Mouse (Mus musculus) c-Kit-negative CD71-positive TER-119-positive erythroid progenitor cells, embryonic 14.5 days (primary cell): ENCODE measurements around the gene Tubb1.

ENCODE experiments used
- DNase-seq: peaks from one replicate; pipeline ENCODE4 v3.0.0-alpha.2; 2013; ENCODE audit warnings: low read depth, low spot score

Gene Tubb1

GRCm38 (mm10) chr2:174443046-174443445, 7.4 kb upstream of the Tubb1 start:
- DNase-seq, result no peak

GRCm38 (mm10) chr2:174444359-174444758, 6.1 kb upstream of the Tubb1 start:
- no peak for DNase-seq

GRCm38 (mm10) chr2:174445018-174445417, 5.5 kb upstream of the Tubb1 start:
- DNase-seq, result no peak

GRCm38 (mm10) chr2:174446492-174446891, 4.0 kb upstream of the Tubb1 start:
- DNase-seq, result no peak

- DNase-seq, result no peak
Measured at GRCm38 (mm10) chr2:174446905-174447304, 3.6 kb upstream of the Tubb1 start.

- DNase-seq, result no peak
Measured at GRCm38 (mm10) chr2:174448405-174448804, 2.1 kb upstream of the Tubb1 start.

GRCm38 (mm10) chr2:174453681-174454080, 3.2 kb downstream of the Tubb1 start:
- DNase-seq, result peak; percentile 83

- no peak for DNase-seq
Measured at GRCm38 (mm10) chr2:174459365-174459764, 8.9 kb downstream of the Tubb1 start.

- DNase-seq, result no peak
Measured at GRCm38 (mm10) chr2:174463370-174463769, 12.9 kb downstream of the Tubb1 start.

- DNase-seq, result peak; percentile 83
Measured at GRCm38 (mm10) chr2:174463789-174464523, 13.5 kb downstream of the Tubb1 start, which contains the start of gene Atp5e. TSS of gene Atp5e (minus strand) at chr2:174464105.

- DNase-seq, result no peak
Measured at GRCm38 (mm10) chr2:174470333-174470732, 19.8 kb downstream of the Tubb1 start.

- DNase-seq, result no peak
Measured at GRCm38 (mm10) chr2:174470786-174471405, 20.4 kb downstream of the Tubb1 start.

- peak; percentile 44 for DNase-seq
Measured at GRCm38 (mm10) chr2:174472407-174472806, 21.9 kb downstream of the Tubb1 start.

GRCm38 (mm10) chr2:174472818-174473549, 22.5 kb downstream of the Tubb1 start, which contains the start of gene Prelid3b:
TSS of gene Prelid3b (minus strand) at chr2:174473081.
- DNase-seq, result peak; percentile 100

GRCm38 (mm10) chr2:174473550-174473927, 23.0 kb downstream of the Tubb1 start:
- DNase-seq, result no peak

- DNase-seq, result no peak
Measured at GRCm38 (mm10) chr2:174477543-174478319, 27.2 kb downstream of the Tubb1 start.

GRCm38 (mm10) chr2:174478746-174479145, 28.3 kb downstream of the Tubb1 start:
- DNase-seq, result no peak

- no peak for DNase-seq
Measured at GRCm38 (mm10) chr2:174487005-174487404, 36.5 kb downstream of the Tubb1 start.

GRCm38 (mm10) chr2:174492858-174493257, 42.4 kb downstream of the Tubb1 start:
- no peak for DNase-seq

- no peak for DNase-seq
Measured at GRCm38 (mm10) chr2:174500814-174501503, 50.5 kb downstream of the Tubb1 start.

- no peak for DNase-seq
Measured at GRCm38 (mm10) chr2:174501517-174501916, 51.0 kb downstream of the Tubb1 start.
